Mouse (Mus musculus) right cerebral cortex, postnatal 36 days (tissue): Measurements from ENCODE around the gene Cma2.
A peak's percentile ranks its signal among the peaks of the same experiment; 100 is the strongest.
"Not testable (repeated sequence)": the region's sequence is repeated elsewhere in the genome, so short reads cannot be mapped to it uniquely, and the experiment has no call there.

ENCODE experiments used
- DNase-seq, 2 experiments: peaks; one replicate each; pipeline ENCODE4 v3.0.0; 2022; ENCODE audit warnings: low spot score in 2 of 2, mixed read lengths in 1 of 2

The Cma2 gene

DNA sequence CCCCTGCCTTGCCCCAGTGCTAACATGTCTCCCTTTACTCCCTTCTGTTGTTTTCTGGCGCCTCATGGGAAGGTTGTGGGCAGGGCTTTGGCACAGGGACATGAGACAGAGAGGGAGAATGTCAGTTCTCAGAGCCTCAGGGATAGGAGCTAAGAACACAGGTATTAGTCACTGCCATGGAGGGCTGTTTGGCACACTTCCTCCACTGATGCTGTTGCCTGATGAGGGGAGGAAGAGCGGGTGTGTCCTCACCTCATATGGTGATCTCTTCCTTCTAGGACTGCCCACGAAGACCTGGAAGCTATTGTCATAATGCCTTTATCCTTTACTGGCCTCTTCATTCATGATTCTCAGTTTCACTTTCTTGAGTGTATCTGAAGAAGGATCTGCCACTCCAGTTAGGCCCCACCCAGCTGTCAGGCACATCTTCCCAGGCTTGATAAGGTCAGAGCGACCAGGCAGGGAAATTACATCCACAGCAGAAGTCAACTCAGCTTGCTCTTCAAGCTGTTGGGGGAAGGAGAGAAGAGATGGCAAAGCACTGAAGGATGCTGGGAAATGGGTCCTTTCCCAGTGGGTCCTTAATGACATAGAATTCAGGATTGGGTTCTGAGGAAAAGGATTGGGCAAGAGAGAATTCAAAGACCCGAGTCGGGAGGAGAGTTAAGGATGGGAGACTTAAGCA, at the start of gene Cma2:
TSS of gene Cma2 (plus strand) at position 635 of the 685 bp plus-strand sequence.
- DNase-seq: no peak

DNA sequence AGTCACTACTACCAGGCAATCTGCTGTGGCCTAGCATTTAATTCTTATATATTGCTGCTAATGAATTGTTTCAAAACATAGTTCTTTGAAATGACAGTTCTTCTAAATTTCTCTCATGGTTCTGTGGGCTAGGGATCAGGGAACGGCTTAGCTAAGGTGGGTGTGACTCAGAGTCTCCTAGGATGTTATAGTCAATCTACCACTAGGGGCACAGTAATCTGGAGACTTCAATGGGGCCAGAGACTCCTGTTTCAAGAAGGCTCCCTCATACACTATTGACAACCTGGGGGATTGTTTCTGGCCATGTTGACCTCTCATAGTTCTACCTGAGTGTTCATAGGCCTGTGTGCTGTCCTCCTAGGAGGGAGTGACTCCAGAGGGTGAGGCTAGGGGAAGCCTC, 45.3 kb upstream of the Cma2 start:
- no peak for DNase-seq

DNA sequence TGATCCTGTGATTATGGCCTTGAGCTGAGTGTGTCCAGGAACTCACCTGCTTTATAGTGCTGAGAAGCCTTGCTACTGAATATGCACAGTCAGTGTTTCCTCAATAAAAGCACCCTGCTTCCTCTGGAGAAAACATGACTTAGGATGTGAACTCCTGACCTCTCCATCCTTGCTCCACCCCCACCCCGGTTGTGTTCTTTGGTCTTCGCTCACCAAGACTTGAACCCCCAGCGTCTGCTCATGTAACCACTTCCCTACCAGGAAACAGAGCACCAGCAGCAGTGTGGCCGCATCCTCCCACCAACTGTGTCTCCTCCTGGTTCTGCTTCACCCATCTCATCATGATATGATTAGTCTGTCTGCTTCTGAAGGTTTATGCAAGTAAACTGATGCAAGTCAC, 37.4 kb upstream of the Cma2 start:
- DNase-seq: no peak

DNA sequence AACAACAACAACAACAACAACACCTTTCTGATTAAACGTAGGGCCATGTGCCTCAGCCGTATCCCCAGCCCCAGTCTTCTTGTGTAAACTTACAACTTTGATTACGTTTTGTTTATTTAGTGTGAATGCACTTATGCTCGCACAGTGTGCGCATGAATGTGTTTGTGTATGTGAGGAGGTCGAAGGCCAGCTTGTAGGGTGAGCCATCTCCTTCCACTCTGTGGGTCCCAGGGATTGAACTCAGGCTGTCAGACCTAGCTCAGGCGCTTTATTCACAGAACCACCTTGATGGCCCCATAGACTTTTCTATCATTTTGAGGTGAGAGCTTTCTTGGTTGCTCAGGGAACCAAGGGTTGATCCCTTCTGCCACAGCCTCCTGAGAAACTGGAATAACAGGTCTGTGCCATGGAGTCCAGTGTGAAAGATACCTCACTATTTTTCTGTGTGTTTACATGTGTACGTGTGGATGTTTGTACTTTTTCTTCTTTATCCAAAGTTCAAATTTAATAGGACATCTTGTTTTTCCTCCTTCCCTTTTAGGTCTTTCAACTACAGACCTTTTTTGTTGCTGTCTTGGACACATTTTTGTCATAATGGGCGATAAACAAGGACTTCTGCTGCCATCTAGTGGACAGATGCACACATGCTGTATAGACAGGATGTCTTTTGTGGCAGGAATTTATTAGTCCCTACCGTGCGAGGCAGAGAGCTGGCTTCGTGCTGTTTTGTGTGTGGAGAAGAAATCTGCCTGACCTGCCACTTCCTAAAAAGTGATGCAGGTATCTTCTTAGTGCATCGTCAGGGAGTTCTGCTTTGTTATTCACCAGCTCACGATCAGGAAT, 32.3 kb upstream of the Cma2 start:
- peak; percentile 53 to 56 for DNase-seq

- no peak for DNase-seq
These were observed 28.1 kb upstream of the Cma2 start for GRCm38 (mm10) chr14:55922475-55923232.

DNA sequence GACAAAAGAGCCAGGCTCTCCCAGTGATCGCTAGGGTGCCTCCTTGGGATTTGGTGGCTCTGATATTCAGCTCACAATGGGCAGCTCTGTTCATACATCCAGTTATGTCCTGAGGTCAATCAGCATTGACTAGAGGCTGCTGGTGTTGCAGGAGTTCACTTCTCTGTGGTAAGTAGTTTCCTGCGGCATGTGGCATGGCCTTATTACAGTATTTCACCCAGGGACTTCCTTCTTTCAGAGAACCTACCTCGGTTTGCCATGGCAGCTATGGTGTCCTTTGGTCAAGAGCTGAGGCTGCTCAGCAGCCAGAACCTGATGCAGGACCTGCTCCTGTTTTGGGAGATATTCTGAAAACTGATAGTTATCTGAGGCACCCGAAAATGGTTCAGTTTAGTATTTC, 23.9 kb upstream of the Cma2 start:
- no peak for DNase-seq

DNA sequence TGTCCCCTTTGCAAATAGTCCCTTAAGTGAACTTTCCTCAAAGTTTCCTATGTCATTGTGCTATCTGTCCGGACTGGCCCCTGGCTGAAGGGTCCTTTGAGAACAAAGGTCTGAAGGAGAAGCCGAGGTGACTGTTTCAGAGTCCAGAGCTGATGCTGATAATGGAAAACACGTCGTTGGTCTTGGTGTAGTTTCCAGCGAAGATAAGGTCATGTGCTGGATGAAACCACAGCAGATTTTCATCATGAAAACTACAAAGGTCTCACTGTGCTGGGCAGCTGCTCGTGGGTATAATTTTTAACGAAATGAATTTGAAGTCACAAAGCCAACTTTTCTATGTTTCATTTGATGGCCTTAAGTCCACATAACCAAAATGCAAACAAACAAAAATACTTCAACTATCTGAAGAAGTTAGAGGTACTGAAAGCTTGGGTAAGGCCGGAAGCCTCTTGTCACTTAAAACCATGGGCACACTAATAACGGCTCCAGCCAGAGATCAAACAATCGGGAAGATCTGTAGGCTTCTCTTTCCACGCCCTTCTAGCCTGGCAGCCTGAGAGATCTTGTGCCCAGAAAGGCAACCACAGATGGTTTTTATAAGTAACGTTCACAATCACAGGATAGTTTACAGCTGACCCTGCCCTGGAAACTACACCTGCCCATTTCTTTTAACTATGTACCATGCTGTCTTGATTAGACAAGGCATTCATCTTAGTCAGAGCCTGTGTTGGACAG, 21.4 kb upstream of the Cma2 start:
- no peak for DNase-seq

- DNase-seq: no peak
These were observed 17.2 kb upstream of the Cma2 start for GRCm38 (mm10) chr14:55933586-55933985.

GRCm38 (mm10) chr14:55940070-55940800, 10.5 kb upstream of the Cma2 start:
- DNase-seq: no peak

DNA sequence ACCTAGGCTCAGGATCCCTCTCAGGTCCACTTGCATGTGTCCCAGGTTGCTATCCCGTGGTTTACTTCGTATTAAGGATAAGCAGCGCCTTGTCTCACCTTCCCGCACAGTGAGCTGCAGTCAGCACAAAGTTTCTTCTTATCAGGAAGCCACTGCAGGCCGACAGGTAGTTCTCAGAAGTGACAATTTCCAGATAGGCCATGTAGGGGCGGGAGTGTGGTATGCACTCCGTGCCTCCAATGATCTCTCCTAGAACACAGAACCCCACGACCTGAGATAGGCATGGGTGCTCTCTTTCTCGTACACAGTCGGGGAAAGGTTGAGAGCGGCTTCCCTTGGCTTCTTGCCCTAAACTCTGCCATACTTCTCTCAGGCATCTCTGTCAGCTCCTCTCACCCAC, 7.2 kb upstream of the Cma2 start:
- no peak for DNase-seq

DNA sequence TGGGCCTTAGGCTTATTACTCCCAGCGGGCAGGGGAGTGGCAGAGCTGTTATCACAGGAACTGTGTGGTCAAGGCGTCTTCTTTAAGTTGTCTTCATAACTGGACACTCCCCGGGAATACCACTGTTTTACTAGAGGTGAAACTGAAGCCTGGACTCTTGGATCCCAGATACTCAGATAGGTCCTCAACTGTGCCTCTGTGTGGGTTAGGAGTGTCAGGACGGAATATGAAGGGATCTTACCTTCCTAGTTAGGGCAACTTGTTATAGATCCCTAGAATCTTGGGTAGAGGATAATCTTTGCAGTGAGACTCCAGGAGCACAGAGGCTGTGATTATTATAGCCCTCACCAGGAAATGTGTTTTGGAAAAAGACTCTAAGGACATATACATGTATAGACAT, 6.2 kb upstream of the Cma2 start, which contains the start of gene Cma1:
TSS of gene Cma1 (minus strand) at position 101 of the 400 bp plus-strand sequence.
- no peak for DNase-seq

DNA sequence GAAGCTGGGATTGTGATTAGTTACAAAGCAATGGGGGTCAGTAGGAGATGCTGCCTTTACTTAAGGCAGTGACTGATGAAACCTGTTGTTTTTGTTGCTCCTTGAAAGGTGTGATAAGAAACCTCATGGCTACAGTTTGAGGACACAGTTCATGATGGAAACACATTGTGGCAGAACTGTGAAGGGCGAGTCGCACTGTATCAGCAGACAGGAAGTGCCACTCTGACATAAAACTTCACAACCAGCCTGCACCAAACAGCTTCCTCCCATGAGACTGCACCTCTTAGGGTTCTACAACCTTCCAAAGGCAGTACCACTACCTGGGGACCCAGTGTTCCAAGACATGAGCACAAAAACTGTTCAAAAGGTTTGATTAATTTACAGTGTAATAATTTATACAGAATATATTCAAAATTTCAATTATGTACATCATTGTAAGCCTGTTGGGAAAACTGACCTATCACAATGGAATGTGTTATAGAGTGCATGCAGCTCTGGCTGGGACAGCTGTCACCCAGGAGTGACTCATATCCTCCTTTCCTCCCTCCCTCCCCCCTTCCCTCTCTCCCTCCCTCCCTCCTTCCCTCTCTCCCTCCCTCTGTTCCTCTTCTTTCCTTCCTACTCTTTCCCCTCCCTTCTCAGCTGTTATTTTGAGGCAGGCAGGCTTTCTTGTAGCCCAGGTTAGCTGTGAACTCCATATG, 4.4 kb upstream of the Cma2 start:
- DNase-seq: no peak

GRCm38 (mm10) chr14:55963263-55963662, 12.5 kb downstream of the Cma2 start:
- no peak for DNase-seq

DNA sequence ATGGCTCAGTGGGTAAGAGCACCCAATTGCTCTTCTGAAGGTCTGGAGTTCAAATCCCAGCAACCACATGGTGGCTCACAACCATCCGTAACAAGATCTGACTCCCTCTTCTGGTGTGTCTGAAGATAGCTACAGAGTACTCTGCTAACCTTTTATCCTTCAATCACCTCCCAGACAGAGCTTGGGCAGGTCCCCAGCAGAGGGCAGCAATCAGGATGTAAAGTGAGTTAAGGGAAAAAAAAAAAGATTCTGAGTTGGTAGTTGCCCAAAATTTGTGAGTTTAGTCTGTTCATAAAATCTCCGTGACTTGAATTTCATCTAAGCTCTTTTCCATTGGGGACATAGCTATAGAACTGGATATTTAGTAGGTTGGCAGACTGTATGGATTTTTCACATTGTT, 13.1 kb downstream of the Cma2 start:
- not testable (repeated sequence) for DNase-seq

- not testable (repeated sequence) for DNase-seq
These were observed 36.7 kb downstream of the Cma2 start for GRCm38 (mm10) chr14:55987464-55987863.

- no peak for DNase-seq
These were observed 62.4 kb downstream of the Cma2 start for GRCm38 (mm10) chr14:56013147-56013546.

DNA sequence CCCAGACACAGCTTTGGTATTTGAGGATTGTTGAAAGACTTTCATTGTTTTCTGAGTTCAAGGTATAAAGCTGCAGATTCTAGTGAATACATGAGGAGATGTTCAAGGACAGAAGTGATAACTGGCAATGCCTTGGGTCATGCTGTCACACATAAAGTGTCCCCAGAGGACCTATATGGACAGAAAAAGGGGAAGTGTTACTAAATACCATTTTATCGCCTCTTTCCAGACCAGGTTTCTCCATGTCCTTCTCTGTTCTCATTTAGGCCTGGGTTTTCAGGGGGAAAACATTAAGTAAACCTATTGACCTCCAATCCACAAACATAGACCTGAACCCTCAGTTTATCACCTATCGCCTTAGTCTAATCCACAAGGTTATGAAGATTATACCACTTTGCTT, 63.1 kb downstream of the Cma2 start:
- no peak for DNase-seq

GRCm38 (mm10) chr14:56017671-56018070, 66.9 kb downstream of the Cma2 start, which contains the start of gene Mcpt1:
Mcpt1 (plus strand) TSS chr14:56017971.
- not testable (repeated sequence) for DNase-seq

GRCm38 (mm10) chr14:56019446-56019845, 68.7 kb downstream of the Cma2 start:
- DNase-seq: peak in 1 of 2 experiments; percentile 1

GRCm38 (mm10) chr14:56021305-56021704, 70.5 kb downstream of the Cma2 start:
- DNase-seq: not testable (repeated sequence)
